Mouse (Mus musculus) lung, embryonic 15.5 days (tissue): Measurements from ENCODE around the gene Grm1. TPM values are rescaled to one million over a fixed set of nuclear protein-coding genes. Genes with fewer than 3 reads are reported as not detected.

Source experiments
- ATAC-seq: fragments of 200-750 bp; cut with Nextera tagmentation; 2 replicates; pipeline ENCODE4 v1.8.0; 2017; ENCODE audit warnings: moderate number of reproducible peaks, borderline replicate concordance; ENCODE audit not compliant: low FRiP score, low TSS enrichment; ENCODE audit errors: extremely low read depth
- H3K27ac ChIP-seq: fragments of 300-500 bp; sonication (generic); 2 replicates; pipeline ENCODE4 v1.5.1; 2015; ENCODE audit warnings: moderate library complexity, mild to moderate bottlenecking, inconsistent platforms
- H3K27me3 ChIP-seq: fragments of 300-500 bp; sonication (generic); 2 replicates; pipeline ENCODE4 v1.6.1; 2015; ENCODE audit warnings: inconsistent platforms
- H3K36me3 ChIP-seq: fragments of 300-500 bp; sonication (generic); 2 replicates; pipeline ENCODE4 v1.6.1; 2015; ENCODE audit warnings: inconsistent platforms
- H3K4me1 ChIP-seq: fragments of 300-500 bp; sonication (generic); 2 replicates; pipeline ENCODE4 v1.6.1; 2015; ENCODE audit warnings: inconsistent platforms
- H3K4me2 ChIP-seq: fragments of 300-500 bp; sonication (generic); 2 replicates; pipeline ENCODE4 v1.6.1; 2015; ENCODE audit warnings: inconsistent platforms, mild to moderate bottlenecking, moderate library complexity
- H3K4me3 ChIP-seq: fragments of 300-500 bp; sonication (generic); 2 replicates; pipeline ENCODE4 v1.5.1; 2015; ENCODE audit warnings: mild to moderate bottlenecking, inconsistent platforms
- H3K9ac ChIP-seq: fragments of 300-500 bp; sonication (generic); 2 replicates; pipeline ENCODE4 v1.6.1; 2015; ENCODE audit warnings: inconsistent platforms
- H3K9me3 ChIP-seq: fragments of 300-500 bp; sonication (generic); 2 replicates; pipeline ENCODE4 v1.6.1; 2016; ENCODE audit warnings: inconsistent platforms
- WGBS: fragments of 180-500 bp; shearing (Covaris S2); methylation state at CpG from one replicate; pipeline ENCODE4 v1.1.7; 2015; 5-methylcytosine and 5-hydroxymethylcytosine counted together
- polyA plus RNA-seq: library from polyadenylated mRNA; unstranded; fragments of >200 nt; fragmentation: Nextera tagmentation; extraction: Ambion mirVana; gene quantifications from 2 replicates; pipeline ENCODE4 v1.2.1, GENCODE M21; 2015

Gene Grm1
- polyA plus RNA-seq, 1 experiment from 2014 or later, result not detected

GRCm38 (mm10) chr10:10809777-10810176 is 272.4 kb downstream of the Grm1 start:
- over 99% methylated on average over 3 of the region's 3 CpGs for WGBS
- ATAC-seq, result no peak
- Histone ChIP-seq H3K4me2 (no peak overlapping the region), H3K9me3 (no peaks in the 10 kb centered on the region), H3K4me3 (no peak overlapping the region), H3K36me3 (no peaks in the 10 kb centered on the region), H3K9ac (no peak overlapping the region), H3K27me3 (no peaks in the 10 kb centered on the region), H3K4me1 (peaks cover 10% of the 10 kb centered on the region; the same call in 1 of the 2 replicates), H3K27ac (no peak overlapping the region)

GRCm38 (mm10) chr10:10795321-10795720 is 286.8 kb downstream of the Grm1 start:
- Histone ChIP-seq H3K9ac (no peak overlapping the region), H3K4me3 (no peak overlapping the region), H3K27ac (no peak overlapping the region), H3K4me1 (no peaks in the 10 kb centered on the region), H3K36me3 (no peaks in the 10 kb centered on the region), H3K27me3 (no peaks in the 10 kb centered on the region), H3K9me3 (no peaks in the 10 kb centered on the region), H3K4me2 (no peak overlapping the region)
- ATAC-seq, result no peak
- 91% methylated on average over 1 of the region's 1 CpGs for WGBS

GRCm38 (mm10) chr10:10790458-10790857 is 291.7 kb downstream of the Grm1 start:
- H3K36me3 ChIP-seq, result no peaks in the 10 kb centered on the region
- no peaks in the 10 kb centered on the region for H3K27me3 ChIP-seq
- H3K4me2 ChIP-seq, result no peak overlapping the region
- 82% methylated on average over 1 of the region's 1 CpGs for WGBS
- no peaks in the 10 kb centered on the region for H3K9me3 ChIP-seq
- H3K27ac ChIP-seq, result no peak overlapping the region
- H3K4me3 ChIP-seq, result no peak overlapping the region
- H3K4me1 ChIP-seq, result no peaks in the 10 kb centered on the region
- ATAC-seq, result no peak
- no peak overlapping the region for H3K9ac ChIP-seq

- no peaks in the 10 kb centered on the region for H3K36me3 ChIP-seq
- H3K27me3 ChIP-seq, result no peaks in the 10 kb centered on the region
- WGBS, result 80% methylated on average over 4 of the region's 4 CpGs
- H3K9me3 ChIP-seq, result no peaks in the 10 kb centered on the region
- H3K4me2 ChIP-seq, result no peak overlapping the region
- no peak overlapping the region for H3K9ac ChIP-seq
- H3K27ac ChIP-seq, result no peak overlapping the region
- H3K4me3 ChIP-seq, result no peak overlapping the region
- ATAC-seq, result no peak
- 0 out of 2 replicates have a peak, but pooled peaks cover 2% of the 10 kb centered on the region for H3K4me1 ChIP-seq
These were observed 292.2 kb downstream of the Grm1 start for GRCm38 (mm10) chr10:10789967-10790366.

- Histone ChIP-seq H3K27me3 (no peaks in the 10 kb centered on the region), H3K4me3 (no peak overlapping the region), H3K27ac (no peak overlapping the region), H3K9me3 (no peaks in the 10 kb centered on the region), H3K4me1 (0 out of 2 replicates have a peak, but pooled peaks cover 3% of the 10 kb centered on the region), H3K4me2 (no peak overlapping the region), H3K9ac (no peak overlapping the region), H3K36me3 (no peaks in the 10 kb centered on the region)
- WGBS, result 44% methylated on average over 6 of the region's 6 CpGs
- ATAC-seq, result peak; percentile 27; the same call in 1 of the 2 replicates
These were observed 294.2 kb downstream of the Grm1 start for GRCm38 (mm10) chr10:10787906-10788416.

- H3K4me1 ChIP-seq, result 0 out of 2 replicates have a peak, but pooled peaks cover 3% of the 10 kb centered on the region
- ATAC-seq, result no peak
- H3K9me3 ChIP-seq, result no peaks in the 10 kb centered on the region
- H3K4me2 ChIP-seq, result no peak overlapping the region
- no peak overlapping the region for H3K4me3 ChIP-seq
- no peak overlapping the region for H3K9ac ChIP-seq
- H3K36me3 ChIP-seq, result no peaks in the 10 kb centered on the region
- 63% methylated on average over 3 of the region's 3 CpGs for WGBS
- no peaks in the 10 kb centered on the region for H3K27me3 ChIP-seq
- H3K27ac ChIP-seq, result no peak overlapping the region
These were observed 297.0 kb downstream of the Grm1 start for GRCm38 (mm10) chr10:10785122-10785521.

GRCm38 (mm10) chr10:10774827-10775226 is 307.3 kb downstream of the Grm1 start:
- Histone ChIP-seq H3K4me3 (no peak overlapping the region), H3K27me3 (no peaks in the 10 kb centered on the region), H3K9me3 (no peaks in the 10 kb centered on the region), H3K27ac (no peak overlapping the region), H3K4me2 (no peak overlapping the region), H3K4me1 (no peaks in the 10 kb centered on the region), H3K9ac (no peak overlapping the region), H3K36me3 (no peaks in the 10 kb centered on the region)
- no peak for ATAC-seq
- WGBS, result 81% methylated on average over 1 of the region's 1 CpGs

- Histone ChIP-seq H3K27ac (no peak overlapping the region), H3K9ac (no peak overlapping the region), H3K36me3 (no peaks in the 10 kb centered on the region), H3K4me1 (peaks cover 3% of the 10 kb centered on the region; the same call in 1 of the 2 replicates), H3K4me2 (no peak overlapping the region), H3K4me3 (no peak overlapping the region), H3K27me3 (no peaks in the 10 kb centered on the region), H3K9me3 (no peaks in the 10 kb centered on the region)
- 68% methylated on average over 4 of the region's 4 CpGs for WGBS
- no peak for ATAC-seq
These were observed 319.1 kb downstream of the Grm1 start for GRCm38 (mm10) chr10:10763015-10763414.

GRCm38 (mm10) chr10:10761274-10761673 is 320.9 kb downstream of the Grm1 start:
- H3K9ac ChIP-seq, result no peak overlapping the region
- no peaks in the 10 kb centered on the region for H3K9me3 ChIP-seq
- H3K36me3 ChIP-seq, result no peaks in the 10 kb centered on the region
- peak; percentile 72; the same call in 1 of the 2 replicates for ATAC-seq
- peaks cover 3% of the 10 kb centered on the region; the same call in 1 of the 2 replicates for H3K4me1 ChIP-seq
- no peaks in the 10 kb centered on the region for H3K27me3 ChIP-seq
- no peak overlapping the region for H3K4me3 ChIP-seq
- no peak overlapping the region for H3K4me2 ChIP-seq
- 35% methylated on average over 1 of the region's 1 CpGs for WGBS
- H3K27ac ChIP-seq, result no peak overlapping the region

GRCm38 (mm10) chr10:10760801-10761200 is 321.4 kb downstream of the Grm1 start:
- Histone ChIP-seq H3K36me3 (no peaks in the 10 kb centered on the region), H3K27ac (peak overlapping the region; percentile 33; the same call in 1 of the 2 replicates), H3K9me3 (no peaks in the 10 kb centered on the region), H3K9ac (no peak overlapping the region), H3K4me3 (no peak overlapping the region), H3K27me3 (no peaks in the 10 kb centered on the region), H3K4me2 (no peak overlapping the region), H3K4me1 (peaks cover 3% of the 10 kb centered on the region; the same call in 1 of the 2 replicates)
- 26% methylated on average over 2 of the region's 2 CpGs for WGBS
- ATAC-seq, result peak; percentile 35; the same call in 1 of the 2 replicates

- Histone ChIP-seq H3K36me3 (no peaks in the 10 kb centered on the region), H3K27ac (no peak overlapping the region), H3K9ac (no peak overlapping the region), H3K9me3 (no peaks in the 10 kb centered on the region), H3K4me3 (no peak overlapping the region), H3K27me3 (no peaks in the 10 kb centered on the region), H3K4me2 (no peak overlapping the region), H3K4me1 (no peaks in the 10 kb centered on the region)
- ATAC-seq, result no peak
- 72% methylated on average over 1 of the region's 1 CpGs for WGBS
These were observed 331.1 kb downstream of the Grm1 start for GRCm38 (mm10) chr10:10751033-10751432.

GRCm38 (mm10) chr10:10744097-10744496 is 338.1 kb downstream of the Grm1 start:
- Histone ChIP-seq H3K9ac (no peak overlapping the region), H3K4me3 (no peak overlapping the region), H3K4me1 (no peaks in the 10 kb centered on the region), H3K9me3 (no peaks in the 10 kb centered on the region), H3K27me3 (no peaks in the 10 kb centered on the region), H3K4me2 (no peak overlapping the region), H3K27ac (no peak overlapping the region), H3K36me3 (no peaks in the 10 kb centered on the region)
- WGBS, result 48% methylated on average over 1 of the region's 1 CpGs
- no peak for ATAC-seq

- ATAC-seq, result no peak
- no peak overlapping the region for H3K4me3 ChIP-seq
These were observed 340.0 kb downstream of the Grm1 start for GRCm38 (mm10) chr10:10742172-10742571.

More at GRCm38 (mm10) chr10:10742172-10742571, 340.0 kb downstream of the Grm1 start:
- H3K27ac ChIP-seq, result no peak overlapping the region
- no peaks in the 10 kb centered on the region for H3K4me1 ChIP-seq
- no peaks in the 10 kb centered on the region for H3K9me3 ChIP-seq
- no peaks in the 10 kb centered on the region for H3K36me3 ChIP-seq
- WGBS, result 95% methylated on average over 2 of the region's 2 CpGs
- H3K27me3 ChIP-seq, result no peaks in the 10 kb centered on the region
- H3K4me2 ChIP-seq, result no peak overlapping the region
- no peak overlapping the region for H3K9ac ChIP-seq
